9 mouse cellular contexts compared by ENCODE assay signal in genomic region chr5:123975668-123976180, GRCm38 (mm10). TPM values are rescaled to one million over a fixed set of nuclear protein-coding genes. Genes with fewer than 3 reads are reported as not detected.
DNase-seq lines count a peak whose midpoint lies in the region; ATAC-seq and TF ChIP-seq lines count a peak whose summit lies in the region.
"Had no signal": no experiment of that assay in that cellular context is flagged by ENCODE, and none has a peak within 500 bp of the region (broad histone marks: within the 10 kb centered on the region; RNA-seq: fewer than 3 reads in every experiment).

No protein-coding gene starts in this region.

- H3K4me2 ChIP-seq in embryonic facial prominence, embryonic 15.5 days (replicated peaks) = no peak overlapping the region

- DNase-seq in embryonic facial prominence, embryonic 10.5 days (ENCODE audit: low spot score) = no peak
- peak; percentile 60 for DNase-seq in urinary bladder, postnatal 14 days (ENCODE audit: low spot score)
- DNase-seq in urinary bladder, postnatal 25 days (ENCODE audit: low spot score) = no peak
- peak; percentile 67 for DNase-seq in lung, adult 2 months
- no peak for DNase-seq in thymus, postnatal 0 days (ENCODE audit: low spot score)
- no peak for DNase-seq in right cerebral cortex, adult 2 months (ENCODE audit: low spot score in 2 of 2)
- no peak for DNase-seq in frontal cortex, postnatal 36 days (ENCODE audit: low spot score in 2 of 2)
- DNase-seq: thymus, adult 2 months had no signal

- no peak for TF ChIP-seq POLR2A in lung, adult 2 months (IDR thresholded peaks at IDR 0.05; ENCODE audit: borderline replicate concordance, extremely low read depth, low read depth, low read length)

- TF ChIP-seq CTCF in lung, adult 2 months (IDR thresholded peaks at IDR 0.05; ENCODE audit: insufficient read depth, low read length) = no peak

- no peak for ATAC-seq in embryonic facial prominence, embryonic 15.5 days (ENCODE audit: insufficient number of reproducible peaks, low FRiP score, low TSS enrichment, low read depth)

- H3K9me3 ChIP-seq in embryonic facial prominence, embryonic 15.5 days (replicated peaks) = no peaks in the 10 kb centered on the region
- H3K9me3 ChIP-seq in embryonic facial prominence, embryonic 10.5 days = no peaks in the 10 kb centered on the region

- 46% methylated on average over 6 of the region's 6 CpGs for WGBS in embryonic facial prominence, embryonic 15.5 days
- 77% methylated on average over 6 of the region's 6 CpGs for WGBS in embryonic facial prominence, embryonic 10.5 days
- 29% methylated on average over 6 of the region's 6 CpGs for WGBS in lung, adult 2 months

- H3K27me3 ChIP-seq in embryonic facial prominence, embryonic 15.5 days = peaks cover 6% of the 10 kb centered on the region; the same call in 1 of the 2 replicates
- peaks cover 58% of the 10 kb centered on the region for H3K27me3 ChIP-seq in embryonic facial prominence, embryonic 10.5 days (replicated peaks; ENCODE audit: low read depth, poor library complexity, severe bottlenecking)

- H3K36me3 ChIP-seq in embryonic facial prominence, embryonic 15.5 days = no peaks in the 10 kb centered on the region
- H3K36me3 ChIP-seq in embryonic facial prominence, embryonic 10.5 days (replicated peaks) = no peaks in the 10 kb centered on the region

- H3K27ac ChIP-seq in embryonic facial prominence, embryonic 15.5 days (replicated peaks) = peak overlapping the region; percentile 41; the same call in 1 of the 2 replicates
- no peak overlapping the region for H3K27ac ChIP-seq in embryonic facial prominence, embryonic 10.5 days (replicated peaks)

- H3K4me3 ChIP-seq in embryonic facial prominence, embryonic 15.5 days (replicated peaks) = no peak overlapping the region; the same call in 1 of the 2 replicates
- no peak overlapping the region for H3K4me3 ChIP-seq in embryonic facial prominence, embryonic 10.5 days
- H3K4me3 ChIP-seq in lung, adult 2 months (replicated peaks; ENCODE audit: extremely low read depth, low read depth, low read length) = no peak overlapping the region

- H3K9ac ChIP-seq in embryonic facial prominence, embryonic 15.5 days = no peak overlapping the region

- H3K4me1 ChIP-seq in embryonic facial prominence, embryonic 15.5 days = peaks cover 41% of the 10 kb centered on the region
- H3K4me1 ChIP-seq in embryonic facial prominence, embryonic 10.5 days = peaks cover 57% of the 10 kb centered on the region
- peaks cover 29% of the 10 kb centered on the region for H3K4me1 ChIP-seq in lung, adult 2 months (ENCODE audit: control insufficient read depth, insufficient read depth, low read length)

RNA-seq across cellular contexts. Expression of gene Hip1r, which starts 2.3 kb away (rescaled TPM):
- polyA plus RNA-seq in embryonic facial prominence, embryonic 15.5 days (2015; fragmentation: Nextera tagmentation; extraction: Ambion mirVana) = 14.2 and 16.1 TPM in 2 replicates
- 8.5 and 10.7 TPM in 2 replicates for polyA plus RNA-seq in embryonic facial prominence, embryonic 10.5 days (2016; fragmentation: Nextera tagmentation; extraction: Ambion mirVana)
- polyA plus RNA-seq in lung, adult 2 months (2012; rRNA removed) = 31.9 and 36.4 TPM in 2 replicates
- polyA plus RNA-seq in thymus, postnatal 0 days (2015; fragmentation: Nextera tagmentation; extraction: Ambion mirVana) = 9.8 and 11.0 TPM in 2 replicates

RNA-seq across cellular contexts. Expression of gene Ccdc62, which starts 45.2 kb away (rescaled TPM):
- 5.4 and 7.5 TPM in 2 replicates for polyA plus RNA-seq in embryonic facial prominence, embryonic 15.5 days (2015; fragmentation: Nextera tagmentation; extraction: Ambion mirVana)
- polyA plus RNA-seq in embryonic facial prominence, embryonic 10.5 days (2016; fragmentation: Nextera tagmentation; extraction: Ambion mirVana) = 5.0 and 5.9 TPM in 2 replicates
- polyA plus RNA-seq in lung, adult 2 months (2012; rRNA removed) = 2.0 and 3.2 TPM in 2 replicates
- 7.3 and 8.0 TPM in 2 replicates for polyA plus RNA-seq in thymus, postnatal 0 days (2015; fragmentation: Nextera tagmentation; extraction: Ambion mirVana)

RNA-seq across cellular contexts. Expression of gene Gm43518, which starts 48.5 kb away (rescaled TPM):
- 1.9 and 2.9 TPM in 2 replicates for polyA plus RNA-seq in embryonic facial prominence, embryonic 15.5 days (2015; fragmentation: Nextera tagmentation; extraction: Ambion mirVana)
- 2.0 TPM in 2 replicates for polyA plus RNA-seq in embryonic facial prominence, embryonic 10.5 days (2016; fragmentation: Nextera tagmentation; extraction: Ambion mirVana)
- 0.41 and 0.53 TPM in 2 replicates for polyA plus RNA-seq in lung, adult 2 months (2012; rRNA removed)
- polyA plus RNA-seq in thymus, postnatal 0 days (2015; fragmentation: Nextera tagmentation; extraction: Ambion mirVana) = 1.0 and 1.5 TPM in 2 replicates

RNA-seq across cellular contexts. Expression of gene Vps37b, which starts 56.3 kb away (rescaled TPM):
- 37.7 and 39.1 TPM in 2 replicates for polyA plus RNA-seq in embryonic facial prominence, embryonic 15.5 days (2015; fragmentation: Nextera tagmentation; extraction: Ambion mirVana)
- 43.8 and 47.6 TPM in 2 replicates for polyA plus RNA-seq in embryonic facial prominence, embryonic 10.5 days (2016; fragmentation: Nextera tagmentation; extraction: Ambion mirVana)
- polyA plus RNA-seq in lung, adult 2 months (2012; rRNA removed) = 36.6 and 39.3 TPM in 2 replicates
- 32.4 and 32.8 TPM in 2 replicates for polyA plus RNA-seq in thymus, postnatal 0 days (2015; fragmentation: Nextera tagmentation; extraction: Ambion mirVana)

Comparison
In these comparisons a context has a peak if more than half of its experiments do, and no peak if none do; other contexts are left out.
1. DNase-seq: peak in urinary bladder, postnatal 14 days (single experiment) and lung, adult 2 months (single experiment); none in embryonic facial prominence, embryonic 10.5 days (single experiment), urinary bladder, postnatal 25 days (single experiment), thymus, postnatal 0 days (single experiment), right cerebral cortex, adult 2 months (0 of 2) and frontal cortex, postnatal 36 days (0 of 2).